Comparison of ENCODE assay signal across 15 mouse cellular contexts in genomic region chrX:134371279-134371678, GRCm38 (mm10). TPM values are rescaled to one million over a fixed set of nuclear protein-coding genes. Genes with fewer than 3 reads are reported as not detected.
DNase-seq lines count a peak whose midpoint lies in the region; ATAC-seq and TF ChIP-seq lines count a peak whose summit lies in the region.
"Had no signal": no experiment of that assay in that cellular context is flagged by ENCODE, and none has a peak within 500 bp of the region (broad histone marks: within the 10 kb centered on the region; RNA-seq: fewer than 3 reads in every experiment).

No protein-coding gene starts in this region.

- no peak for TF ChIP-seq EP300 in liver, embryonic 14.5 days (IDR thresholded peaks at IDR 0.05; ENCODE audit: low read depth)

- no peak for ATAC-seq in embryonic facial prominence, embryonic 11.5 days (replicated peaks; ENCODE audit: insufficient number of reproducible peaks, low FRiP score, low TSS enrichment, low read depth)
- no peak for ATAC-seq in liver, embryonic 14.5 days (ENCODE audit: insufficient read depth)
- no peak for ATAC-seq in liver, embryonic 12.5 days
- ATAC-seq: forebrain, embryonic 13.5 days had no signal

- H3K27me3 ChIP-seq in embryonic facial prominence, embryonic 11.5 days (ENCODE audit: control insufficient read depth, insufficient read depth, low read length): peaks cover 2% of the 10 kb centered on the region; the same call in 1 of the 2 replicates
- H3K27me3 ChIP-seq in embryonic facial prominence, embryonic 10.5 days (replicated peaks; ENCODE audit: low read depth, poor library complexity, severe bottlenecking): peaks cover 17% of the 10 kb centered on the region
- H3K27me3 ChIP-seq in liver, embryonic 14.5 days (ENCODE audit: control insufficient read depth, insufficient read depth, low read length): no peaks in the 10 kb centered on the region
- H3K27me3 ChIP-seq in liver, embryonic 12.5 days (replicated peaks): no peaks in the 10 kb centered on the region
- no peaks in the 10 kb centered on the region; the same call in 1 of the 2 replicates for H3K27me3 ChIP-seq in cerebellum, adult 2 months (ENCODE audit: control insufficient read depth, insufficient read depth, low read length)
- H3K27me3 ChIP-seq: forebrain, embryonic 13.5 days; heart, embryonic 13.5 days had no signal

- H3K4me1 ChIP-seq in embryonic facial prominence, embryonic 11.5 days (ENCODE audit: control insufficient read depth, insufficient read depth, low read length): no peaks in the 10 kb centered on the region
- H3K4me1 ChIP-seq in embryonic facial prominence, embryonic 10.5 days: no peaks in the 10 kb centered on the region
- H3K4me1 ChIP-seq in liver, embryonic 14.5 days (replicated peaks; ENCODE audit: control insufficient read depth in 2 of 2, insufficient read depth in 2 of 2, low read length in 1 of 2): no peaks in the 10 kb centered on the region
- no peaks in the 10 kb centered on the region for H3K4me1 ChIP-seq in liver, embryonic 12.5 days
- H3K4me1 ChIP-seq in cerebellum, adult 2 months (ENCODE audit: control insufficient read depth, insufficient read depth, low read length): no peaks in the 10 kb centered on the region
- H3K4me1 ChIP-seq: forebrain, embryonic 13.5 days had no signal

- peak; percentile 38; the same call in 1 of the 2 replicates for TF ChIP-seq CTCF in liver, embryonic 14.5 days (IDR thresholded peaks at IDR 0.05; ENCODE audit: low read depth)
- no peak for TF ChIP-seq CTCF in cerebellum, adult 2 months (IDR thresholded peaks at IDR 0.05; ENCODE audit: borderline replicate concordance, insufficient read depth, low read depth, low read length)

- no peak overlapping the region for H3K27ac ChIP-seq in embryonic facial prominence, embryonic 11.5 days (replicated peaks; ENCODE audit: low read depth, low read length)
- no peak overlapping the region for H3K27ac ChIP-seq in embryonic facial prominence, embryonic 10.5 days (replicated peaks)
- no peak overlapping the region for H3K27ac ChIP-seq in liver, embryonic 14.5 days
- H3K27ac ChIP-seq in liver, embryonic 12.5 days: no peak overlapping the region
- H3K27ac ChIP-seq in cerebellum, adult 2 months (ENCODE audit: insufficient read depth, low read length): no peak overlapping the region
- H3K27ac ChIP-seq: forebrain, embryonic 13.5 days; heart, embryonic 13.5 days; macrophage had no signal

- TF ChIP-seq POLR2A in cerebellum, adult 2 months (IDR thresholded peaks at IDR 0.05; ENCODE audit: borderline replicate concordance, insufficient read depth, low read length): no peak

- no peaks in the 10 kb centered on the region for H3K36me3 ChIP-seq in embryonic facial prominence, embryonic 11.5 days (replicated peaks; ENCODE audit: control insufficient read depth, insufficient read depth, low read depth, low read length)
- peaks cover 5% of the 10 kb centered on the region; the same call in 1 of the 2 replicates for H3K36me3 ChIP-seq in embryonic facial prominence, embryonic 10.5 days (replicated peaks)
- H3K36me3 ChIP-seq in liver, embryonic 14.5 days (replicated peaks; ENCODE audit: control insufficient read depth, insufficient read depth, low read depth): no peaks in the 10 kb centered on the region
- H3K36me3 ChIP-seq in liver, embryonic 12.5 days: no peaks in the 10 kb centered on the region
- H3K36me3 ChIP-seq: heart, embryonic 13.5 days had no signal

- 6% methylated on average over 2 of the region's 2 CpGs for WGBS in embryonic facial prominence, embryonic 11.5 days
- 9% methylated on average over 2 of the region's 2 CpGs for WGBS in embryonic facial prominence, embryonic 10.5 days
- WGBS in liver, embryonic 14.5 days (ENCODE audit: insufficient replicate concordance): 8% methylated on average over 2 of the region's 2 CpGs
- 10% methylated on average over 2 of the region's 2 CpGs for WGBS in liver, embryonic 12.5 days (ENCODE audit: insufficient replicate concordance)
- WGBS in cerebellum, adult 2 months: 11% methylated on average over 2 of the region's 2 CpGs

- no peak overlapping the region for H3K9ac ChIP-seq in embryonic facial prominence, embryonic 11.5 days (replicated peaks; ENCODE audit: low read length)
- no peak overlapping the region for H3K9ac ChIP-seq in liver, embryonic 14.5 days (replicated peaks)
- H3K9ac ChIP-seq in liver, embryonic 12.5 days: no peak overlapping the region
- H3K9ac ChIP-seq: forebrain, embryonic 13.5 days; heart, embryonic 13.5 days had no signal

- H3K4me2 ChIP-seq in embryonic facial prominence, embryonic 11.5 days (ENCODE audit: low read depth, low read length): no peak overlapping the region
- H3K4me2 ChIP-seq in liver, embryonic 14.5 days (ENCODE audit: low read depth): no peak overlapping the region
- no peak overlapping the region for H3K4me2 ChIP-seq in liver, embryonic 12.5 days
- H3K4me2 ChIP-seq: forebrain, embryonic 13.5 days; heart, embryonic 13.5 days had no signal

- peak; percentile 42 for DNase-seq in embryonic facial prominence, embryonic 11.5 days (ENCODE audit: low spot score)
- DNase-seq in embryonic facial prominence, embryonic 10.5 days (ENCODE audit: low spot score): no peak
- no peak for DNase-seq in liver, embryonic 14.5 days (ENCODE audit: low read depth in 3 of 3, low spot score in 3 of 3)
- DNase-seq in adipocyte (ENCODE audit: low spot score): peak; percentile 12
- peak; percentile 6 for DNase-seq in retina, adult 2 months (ENCODE audit: low read depth, low spot score)
- no peak for DNase-seq in kidney, postnatal 4 days
- no peak for DNase-seq in cerebellum, adult 2 months
- DNase-seq: adrenal gland, postnatal 10 days; cerebellum, postnatal 25 days; kidney, adult 18-20 months; spleen, adult 18-20 months had no signal

- H3K9me3 ChIP-seq in embryonic facial prominence, embryonic 11.5 days (replicated peaks; ENCODE audit: control insufficient read depth, low read length): no peaks in the 10 kb centered on the region
- no peaks in the 10 kb centered on the region for H3K9me3 ChIP-seq in embryonic facial prominence, embryonic 10.5 days
- H3K9me3 ChIP-seq in liver, embryonic 14.5 days (ENCODE audit: control insufficient read depth, low read length): no peaks in the 10 kb centered on the region
- H3K9me3 ChIP-seq in liver, embryonic 12.5 days (replicated peaks): no peaks in the 10 kb centered on the region
- H3K9me3 ChIP-seq: forebrain, embryonic 13.5 days; heart, embryonic 13.5 days had no signal

- no peak overlapping the region for H3K4me3 ChIP-seq in embryonic facial prominence, embryonic 11.5 days (ENCODE audit: low read depth, low read length)
- H3K4me3 ChIP-seq in embryonic facial prominence, embryonic 10.5 days: no peak overlapping the region
- no peak overlapping the region for H3K4me3 ChIP-seq in liver, embryonic 14.5 days (ENCODE audit: insufficient read depth in 1 of 2, low read depth in 2 of 2, low read length in 2 of 2)
- H3K4me3 ChIP-seq in liver, embryonic 12.5 days: no peak overlapping the region
- no peak overlapping the region for H3K4me3 ChIP-seq in cerebellum, adult 2 months (replicated peaks; ENCODE audit: insufficient read depth, low read depth, low read length)
- H3K4me3 ChIP-seq: forebrain, embryonic 13.5 days; heart, embryonic 13.5 days had no signal

RNA-seq across cellular contexts. Expression of gene Drp2, which starts 33.1 kb away (rescaled TPM):
- polyA plus RNA-seq in embryonic facial prominence, embryonic 11.5 days (2014; fragmentation: Nextera tagmentation; extraction: Ambion mirVana): 3.1 and 3.2 TPM in 2 replicates
- polyA plus RNA-seq in embryonic facial prominence, embryonic 10.5 days (2016; fragmentation: Nextera tagmentation; extraction: Ambion mirVana): 1.4 and 1.8 TPM in 2 replicates
- polyA plus RNA-seq in liver, embryonic 14.5 days (2012; rRNA removed): 0.42 and 0.54 TPM in 2 replicates
- polyA plus RNA-seq in liver, embryonic 14.5 days (2014; fragmentation: Nextera tagmentation; extraction: Ambion mirVana): 0.05 and 0.08 TPM in 2 replicates
- polyA plus RNA-seq in liver, embryonic 12.5 days (2016; fragmentation: Nextera tagmentation; extraction: Ambion mirVana): 0.15 and 0.31 TPM in 2 replicates
- 12.8 and 14.0 TPM in 2 replicates for polyA plus RNA-seq in cerebellum, adult 2 months (2012; rRNA removed)

Comparison
In these comparisons a context has a peak if more than half of its experiments do, and no peak if none do; other contexts are left out.
1. DNase-seq: peak in embryonic facial prominence, embryonic 11.5 days (single experiment), adipocyte (single experiment) and retina, adult 2 months (single experiment); none in embryonic facial prominence, embryonic 10.5 days (single experiment), liver, embryonic 14.5 days (0 of 3), kidney, postnatal 4 days (0 of 2) and cerebellum, adult 2 months (0 of 2).